Mouse (Mus musculus): Measurements from ENCODE around the gene Ildr2.

GRCm38 (mm10) chr1:166281836-166282235 lies 27.9 kb downstream of the Ildr2 start:
- TF ChIP-seq POLR2A (IDR thresholded peaks at IDR 0.05; ENCODE audit: borderline replicate concordance, control insufficient read depth, low read depth, low read length) (no peak), CTCF (IDR thresholded peaks at IDR 0.05; ENCODE audit: control insufficient read depth, insufficient read depth, low read length) (no peak)
